Mouse (Mus musculus): ENCODE measurements around the gene Fcho2. TPM values are rescaled to one million over a fixed set of nuclear protein-coding genes. Genes with fewer than 3 reads are reported as not detected.

Gene Fcho2
- total RNA-seq, 2 experiments from 2014 or later = 35.3 to 41.0 TPM

DNA sequence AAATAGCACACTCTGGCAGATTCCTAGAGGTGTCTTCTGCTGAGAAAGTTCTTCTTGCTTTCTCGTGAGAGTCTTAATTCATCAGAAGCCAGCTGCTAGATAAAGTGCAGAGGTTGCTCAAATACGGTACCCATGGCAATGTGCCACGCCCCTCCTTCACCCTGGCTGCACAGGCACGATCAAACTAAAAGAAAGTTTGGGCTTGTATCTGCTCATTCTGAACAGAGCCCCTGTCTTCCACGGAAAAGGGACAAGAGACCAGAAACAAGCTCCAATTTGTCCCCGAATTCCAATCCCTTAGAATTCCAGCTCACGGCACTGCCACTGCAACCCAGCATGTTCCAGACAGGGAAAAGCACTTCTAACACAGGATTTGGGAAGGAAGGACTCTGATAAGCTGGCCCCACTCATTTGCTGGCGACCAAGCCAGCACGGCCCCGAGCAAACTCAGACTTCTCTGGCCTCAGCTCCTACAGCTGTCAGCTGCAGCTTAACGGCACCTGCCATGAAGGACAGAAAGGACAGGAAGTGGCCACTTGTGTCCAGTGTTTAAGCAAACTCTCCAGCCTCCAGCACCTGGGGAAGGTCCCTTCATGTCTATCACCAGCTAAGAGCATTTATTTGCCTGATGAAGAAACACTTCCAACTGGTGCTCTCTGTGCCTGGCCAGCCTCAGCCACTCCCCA, 125.5 kb downstream of the Fcho2 start:
- intact Hi-C loops (cut with DNase I) = no loop called here
- no peak for DNase-seq (ENCODE audit: low spot score in 2 of 2)

DNA sequence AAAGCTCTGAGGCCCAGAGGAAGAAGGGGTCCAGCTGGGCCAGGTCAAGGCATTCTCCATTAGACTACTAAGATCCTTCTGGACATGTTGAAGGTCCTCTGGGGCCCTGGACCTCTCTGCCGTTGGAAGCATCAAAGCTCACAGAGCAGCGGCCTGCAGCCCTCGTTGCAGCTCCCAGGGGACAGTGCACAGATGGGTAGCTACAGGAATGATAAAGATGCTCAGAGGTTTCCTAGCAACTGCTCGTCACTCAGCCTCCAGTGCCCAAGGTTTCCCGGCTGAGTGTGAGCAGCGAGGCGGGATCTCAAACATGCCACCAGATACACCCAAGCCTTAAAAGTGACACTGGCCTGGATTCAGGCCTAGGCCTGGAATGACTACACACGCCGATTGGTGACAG, 127.3 kb downstream of the Fcho2 start:
- intact Hi-C loops (cut with DNase I) = no loop called here
- peak; percentile 21 to 30 for DNase-seq (ENCODE audit: low spot score in 2 of 2)

DNA sequence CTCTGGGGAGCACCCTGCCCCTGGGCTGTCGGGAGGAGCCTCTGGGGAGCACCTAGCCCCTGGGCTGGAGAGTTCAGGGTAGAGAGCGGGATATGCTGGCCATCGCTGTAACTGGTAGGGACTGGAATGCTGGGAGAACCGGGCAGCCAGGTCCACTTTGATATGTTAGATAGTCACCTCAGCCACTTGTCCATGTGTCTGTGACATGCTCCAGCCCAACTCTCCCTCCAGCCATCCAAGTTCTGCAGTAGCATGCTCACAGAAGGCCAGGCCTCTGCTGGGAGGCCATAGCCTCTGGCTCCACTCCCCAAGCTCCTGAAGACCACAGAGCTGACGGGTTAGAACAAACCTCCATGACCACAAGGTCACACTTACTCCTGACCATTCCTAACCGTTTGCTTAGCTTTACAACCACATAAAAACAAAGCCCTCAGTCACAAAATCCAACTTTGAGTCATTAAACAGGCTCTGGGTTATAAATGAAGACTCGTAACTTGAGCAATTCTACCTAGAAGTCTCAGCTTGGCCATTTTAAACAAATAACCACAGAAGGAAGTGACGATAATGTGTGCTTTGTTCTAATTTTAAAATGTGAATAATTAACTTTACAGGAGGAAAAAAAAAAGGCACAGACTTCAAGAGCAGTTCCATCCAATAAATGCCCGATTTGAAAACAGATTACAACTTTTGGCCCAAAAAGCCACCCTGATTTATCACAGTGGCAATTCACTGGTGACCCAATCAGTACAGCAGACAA, 130.9 kb downstream of the Fcho2 start:
- DNase-seq (ENCODE audit: low spot score in 2 of 2) = no peak
- intact Hi-C loops (cut with DNase I) = no loop called here

DNA sequence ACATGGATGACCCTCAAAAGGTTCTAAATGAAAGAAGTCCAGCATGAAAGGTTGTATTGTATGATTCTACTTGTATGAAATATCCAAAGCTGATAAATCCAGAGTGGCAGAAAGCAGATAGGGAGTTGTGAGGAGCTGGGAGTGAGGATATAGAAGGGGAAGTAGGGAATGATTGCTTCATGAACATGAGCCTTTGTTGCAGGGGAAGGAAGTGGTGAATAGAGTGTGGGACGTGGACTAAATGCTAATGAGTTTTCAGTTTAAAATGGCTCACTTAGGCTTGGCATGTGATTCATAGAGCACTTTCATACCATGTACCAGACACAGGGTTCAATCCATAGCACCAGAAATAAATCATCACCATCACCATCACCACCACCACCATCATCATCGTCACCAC, 131.8 kb downstream of the Fcho2 start:
- no peak for DNase-seq (ENCODE audit: low spot score in 2 of 2)

DNA sequence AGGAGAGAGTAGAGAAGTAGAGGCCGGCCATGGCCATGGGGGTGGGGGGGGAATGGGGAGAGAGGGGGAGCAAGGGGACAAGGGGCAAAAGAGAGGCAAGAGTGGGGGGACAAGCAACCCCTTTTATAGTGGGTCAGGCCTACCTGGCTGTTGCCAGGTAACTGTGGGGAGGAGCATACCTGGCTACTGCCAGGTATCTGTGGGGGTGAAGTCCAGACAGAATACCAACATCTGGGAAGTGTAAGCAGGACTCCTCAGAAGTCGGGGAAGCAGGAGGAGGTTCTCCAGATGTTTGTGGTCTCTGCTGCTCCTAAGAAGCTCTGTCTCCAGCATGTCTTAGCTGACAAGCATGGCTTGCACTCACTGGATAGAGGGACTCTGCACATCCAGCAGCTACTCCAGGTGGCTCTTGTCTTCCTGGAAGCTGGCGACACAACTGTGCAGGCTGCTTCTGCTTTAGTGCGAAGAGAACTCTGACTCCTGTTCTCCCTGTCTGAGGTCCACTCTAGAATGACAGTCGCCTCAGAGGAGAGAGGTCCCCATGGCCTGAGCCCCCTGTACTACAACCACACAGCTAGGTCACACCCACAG, 134.7 kb downstream of the Fcho2 start:
- intact Hi-C loops (cut with DNase I) = no loop called here
- DNase-seq (ENCODE audit: low spot score in 2 of 2) = no peak

More for the DNA sequence above, 131.8 kb downstream of the Fcho2 start:
- intact Hi-C loops (cut with DNase I) = no loop called here

DNA sequence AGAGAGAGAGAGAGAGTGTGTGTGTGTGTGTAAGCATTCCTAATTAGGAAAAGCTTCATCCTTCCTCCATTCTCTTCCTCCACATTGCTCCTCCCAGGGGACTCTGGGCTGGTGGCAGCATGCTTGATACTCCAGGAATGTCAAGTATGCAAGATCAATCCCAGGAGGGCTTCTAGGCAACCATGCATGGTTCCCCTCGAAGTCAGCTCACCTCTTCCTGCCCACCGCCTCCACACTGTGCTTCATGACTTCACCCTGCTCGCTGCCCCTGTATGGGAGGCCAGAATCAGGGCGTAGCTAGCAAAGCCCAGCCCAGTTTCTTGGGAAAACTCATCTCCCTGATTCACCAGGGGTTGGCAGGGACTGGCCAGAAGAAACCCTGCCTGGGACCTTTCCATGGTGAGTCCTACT, 135.6 kb downstream of the Fcho2 start:
- DNase-seq (ENCODE audit: low spot score in 2 of 2) = no peak
- intact Hi-C loops (cut with DNase I) = no loop called here

DNA sequence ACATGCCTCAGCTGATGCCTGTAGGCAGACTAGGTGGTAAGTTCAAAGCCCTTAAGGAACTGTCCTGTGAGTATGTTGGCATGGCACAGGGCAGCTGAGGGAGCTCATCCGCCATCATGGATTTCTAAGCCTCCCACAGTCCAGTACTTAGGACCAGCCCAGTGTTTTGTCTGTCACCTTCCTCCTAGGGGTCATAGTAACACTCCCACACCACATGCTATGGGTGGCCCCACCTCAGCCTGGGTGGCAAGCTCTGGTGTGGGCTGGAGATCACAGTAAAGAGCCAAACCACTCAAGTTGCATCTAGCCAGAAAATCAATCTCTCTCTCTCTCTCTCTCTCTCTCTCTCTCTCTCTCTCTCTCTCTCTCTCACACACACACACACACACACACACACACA, 136.0 kb downstream of the Fcho2 start:
- DNase-seq (ENCODE audit: low spot score in 2 of 2) = no peak
- intact Hi-C loops (cut with DNase I) = no loop called here

DNA sequence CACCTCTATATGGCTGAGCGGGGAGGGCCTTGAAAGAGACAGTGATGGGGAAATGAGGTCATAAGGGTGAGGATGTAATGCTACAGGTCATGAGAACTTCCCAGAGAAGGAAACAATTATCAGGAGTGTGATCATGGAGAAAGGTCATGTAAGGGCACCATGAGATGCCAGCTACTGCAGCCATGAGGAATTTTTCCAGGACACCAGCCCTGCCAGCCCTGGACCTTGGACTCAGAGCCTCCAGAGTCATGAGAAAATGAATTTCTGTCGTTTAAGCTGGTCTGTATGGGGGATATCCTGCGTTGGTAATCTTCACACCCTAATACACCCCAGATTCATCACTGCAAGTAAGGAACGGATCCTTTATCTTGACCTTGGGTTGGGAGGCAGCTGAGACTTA, 141.3 kb downstream of the Fcho2 start:
- intact Hi-C loops (cut with DNase I) = no loop called here

More for the DNA sequence above, 141.3 kb downstream of the Fcho2 start:
- no peak for DNase-seq (ENCODE audit: low spot score in 2 of 2)

Other genes with a start within 250 kb of the Fcho2 start
- not detected for gene Tmem174, start 178.0 kb downstream of the Fcho2 start, total RNA-seq (2021)
- gene Tmem171, start 120.6 kb downstream of the Fcho2 start, total RNA-seq (2021) = not detected
- gene Tnpo1, start 110.9 kb upstream of the Fcho2 start, total RNA-seq (2021) = 10 to 100 TPM; 52.6 to 68.2 TPM
- gene 1700024P04Rik, start 169.1 kb upstream of the Fcho2 start, total RNA-seq (2021) = not detected

Measured in left cerebral cortex, postnatal 36 days (tissue).